Mouse (Mus musculus): ENCODE measurements around the gene Tsg101. TPM values are rescaled to one million over a fixed set of nuclear protein-coding genes. Genes with fewer than 3 reads are reported as not detected.
A peak's percentile ranks its signal among the peaks of the same experiment; 100 is the strongest.

Tsg101 gene
- polyA plus RNA-seq (2015; fragmentation: Nextera tagmentation; extraction: Ambion mirVana) = 175 and 193 TPM in 2 replicates

- no peaks in the 10 kb centered on the region; the same call in 1 of the 2 replicates for H3K36me3 ChIP-seq
- peak within 1 kb of the TSS; percentile 98 for H3K27ac ChIP-seq (replicated peaks)
- peak within 1 kb of the TSS; percentile 95 for H3K4me3 ChIP-seq (replicated peaks)
- peak within 1 kb of the TSS; percentile 94 for H3K9ac ChIP-seq
- WGBS = under 1% methylated on average over 75 of the region's 75 CpGs
- H3K27me3 ChIP-seq = no peaks in the 10 kb centered on the region
- peaks cover 22% of the 10 kb centered on the region for H3K4me1 ChIP-seq
- peak within 1 kb of the TSS; percentile 60 for H3K4me2 ChIP-seq (replicated peaks)
- ATAC-seq (ENCODE audit: insufficient number of reproducible peaks, low FRiP score, low TSS enrichment, low read depth) = peak; percentile 93
- no peaks in the 10 kb centered on the region for H3K9me3 ChIP-seq (replicated peaks)
These were observed at the start of gene Tsg101 for GRCm38 (mm10) chr7:46919551-46920176. Tsg101 (minus strand) TSS chr7:46919969.

GRCm38 (mm10) chr7:46964070-46964469, 44.3 kb upstream of the Tsg101 start:
- Histone ChIP-seq H3K27ac (replicated peaks) (no peak overlapping the region), H3K4me2 (replicated peaks) (no peak overlapping the region), H3K36me3 (no peaks in the 10 kb centered on the region), H3K27me3 (peaks cover 4% of the 10 kb centered on the region; the same call in 1 of the 2 replicates), H3K4me1 (peaks cover 9% of the 10 kb centered on the region), H3K9me3 (replicated peaks) (no peaks in the 10 kb centered on the region), H3K9ac (no peak overlapping the region), H3K4me3 (replicated peaks) (no peak overlapping the region)
- ATAC-seq (ENCODE audit: insufficient number of reproducible peaks, low FRiP score, low TSS enrichment, low read depth) = no peak
- WGBS = 74% methylated on average over 7 of the region's 7 CpGs

GRCm38 (mm10) chr7:46962806-46963618, 43.2 kb upstream of the Tsg101 start:
- WGBS = 0% methylated on average over 9 of the region's 9 CpGs
- Histone ChIP-seq H3K27me3 (peaks cover 4% of the 10 kb centered on the region; the same call in 1 of the 2 replicates), H3K9ac (no peak overlapping the region)

GRCm38 (mm10) chr7:46962132-46962531, 42.4 kb upstream of the Tsg101 start:
- Histone ChIP-seq H3K4me2 (replicated peaks) (no peak overlapping the region), H3K9me3 (replicated peaks) (no peaks in the 10 kb centered on the region), H3K27me3 (peaks cover 4% of the 10 kb centered on the region; the same call in 1 of the 2 replicates), H3K36me3 (no peaks in the 10 kb centered on the region), H3K27ac (replicated peaks) (no peak overlapping the region), H3K4me1 (peaks cover 18% of the 10 kb centered on the region), H3K9ac (no peak overlapping the region), H3K4me3 (replicated peaks) (no peak overlapping the region)
- no peak for ATAC-seq (ENCODE audit: insufficient number of reproducible peaks, low FRiP score, low TSS enrichment, low read depth)

More at GRCm38 (mm10) chr7:46962806-46963618, 43.2 kb upstream of the Tsg101 start:
- Histone ChIP-seq H3K4me1 (peaks cover 11% of the 10 kb centered on the region), H3K4me3 (replicated peaks) (no peak overlapping the region), H3K4me2 (replicated peaks) (0 out of 2 replicates have a peak overlapping the region, but pooled peaks have one; percentile 19), H3K27ac (replicated peaks) (0 out of 2 replicates have a peak overlapping the region, but pooled peaks have one; percentile 1), H3K9me3 (replicated peaks) (no peaks in the 10 kb centered on the region), H3K36me3 (no peaks in the 10 kb centered on the region)
- ATAC-seq (ENCODE audit: insufficient number of reproducible peaks, low FRiP score, low TSS enrichment, low read depth) = peak; percentile 74

- Histone ChIP-seq H3K27me3 (peaks cover 4% of the 10 kb centered on the region; the same call in 1 of the 2 replicates), H3K9me3 (replicated peaks) (no peaks in the 10 kb centered on the region), H3K27ac (replicated peaks) (no peak overlapping the region), H3K4me3 (replicated peaks) (no peak overlapping the region), H3K4me2 (replicated peaks) (no peak overlapping the region), H3K9ac (no peak overlapping the region), H3K4me1 (peaks cover 20% of the 10 kb centered on the region), H3K36me3 (no peaks in the 10 kb centered on the region)
- 55% methylated on average over 3 of the region's 3 CpGs for WGBS
- ATAC-seq (ENCODE audit: insufficient number of reproducible peaks, low FRiP score, low TSS enrichment, low read depth) = no peak
These were observed 41.2 kb upstream of the Tsg101 start for GRCm38 (mm10) chr7:46960991-46961390.

GRCm38 (mm10) chr7:46958853-46959252, 39.1 kb upstream of the Tsg101 start:
- no peaks in the 10 kb centered on the region for H3K9me3 ChIP-seq (replicated peaks)

GRCm38 (mm10) chr7:46957831-46958691, 38.3 kb upstream of the Tsg101 start, which contains the start of gene Uevld:
Uevld (minus strand) TSS chr7:46958527.
- Histone ChIP-seq H3K27ac (replicated peaks) (0 out of 2 replicates have a peak within 1 kb of the TSS, but pooled peaks have one; percentile 30), H3K4me3 (replicated peaks) (peak within 1 kb of the TSS; percentile 74), H3K27me3 (peaks cover 4% of the 10 kb centered on the region; the same call in 1 of the 2 replicates), H3K9me3 (replicated peaks) (no peaks in the 10 kb centered on the region), H3K36me3 (peaks cover 24% of the 10 kb centered on the region), H3K4me1 (peaks cover 16% of the 10 kb centered on the region), H3K9ac (peak within 1 kb of the TSS; percentile 54), H3K4me2 (replicated peaks) (peak within 1 kb of the TSS; percentile 79)
- ATAC-seq (ENCODE audit: insufficient number of reproducible peaks, low FRiP score, low TSS enrichment, low read depth) = peak; percentile 89
- WGBS = 1% methylated on average over 51 of the region's 51 CpGs

More at GRCm38 (mm10) chr7:46958853-46959252, 39.1 kb upstream of the Tsg101 start:
- H3K27me3 ChIP-seq = peaks cover 4% of the 10 kb centered on the region; the same call in 1 of the 2 replicates
- peaks cover 20% of the 10 kb centered on the region for H3K4me1 ChIP-seq
- H3K36me3 ChIP-seq = peaks cover 16% of the 10 kb centered on the region
- no peak overlapping the region for H3K27ac ChIP-seq (replicated peaks)
- ATAC-seq (ENCODE audit: insufficient number of reproducible peaks, low FRiP score, low TSS enrichment, low read depth) = no peak
- WGBS = 15% methylated on average over 9 of the region's 9 CpGs
- H3K9ac ChIP-seq = peak overlapping the region; percentile 54; the same call in 1 of the 2 replicates
- H3K4me2 ChIP-seq (replicated peaks) = peak overlapping the region; percentile 79
- H3K4me3 ChIP-seq (replicated peaks) = peak overlapping the region; percentile 74

GRCm38 (mm10) chr7:46935847-46936246, 16.1 kb upstream of the Tsg101 start:
- H3K4me1 ChIP-seq = no peaks in the 10 kb centered on the region
- WGBS = 47% methylated on average over 4 of the region's 4 CpGs
- H3K4me3 ChIP-seq (replicated peaks) = no peak overlapping the region
- no peak overlapping the region for H3K9ac ChIP-seq
- peaks cover 61% of the 10 kb centered on the region for H3K36me3 ChIP-seq
- no peak overlapping the region for H3K4me2 ChIP-seq (replicated peaks)
- no peak for ATAC-seq (ENCODE audit: insufficient number of reproducible peaks, low FRiP score, low TSS enrichment, low read depth)
- no peaks in the 10 kb centered on the region for H3K9me3 ChIP-seq (replicated peaks)
- no peaks in the 10 kb centered on the region for H3K27me3 ChIP-seq
- H3K27ac ChIP-seq (replicated peaks) = no peak overlapping the region

GRCm38 (mm10) chr7:46934788-46935187, 15.0 kb upstream of the Tsg101 start:
- Histone ChIP-seq H3K9ac (no peak overlapping the region), H3K27ac (replicated peaks) (no peak overlapping the region), H3K4me1 (no peaks in the 10 kb centered on the region), H3K36me3 (peaks cover 57% of the 10 kb centered on the region), H3K27me3 (no peaks in the 10 kb centered on the region), H3K4me2 (replicated peaks) (no peak overlapping the region), H3K4me3 (replicated peaks) (no peak overlapping the region), H3K9me3 (replicated peaks) (no peaks in the 10 kb centered on the region)
- WGBS = 84% methylated on average over 8 of the region's 8 CpGs
- no peak for ATAC-seq (ENCODE audit: insufficient number of reproducible peaks, low FRiP score, low TSS enrichment, low read depth)

GRCm38 (mm10) chr7:46931370-46931769, 11.6 kb upstream of the Tsg101 start:
- Histone ChIP-seq H3K4me3 (replicated peaks) (no peak overlapping the region), H3K27me3 (no peaks in the 10 kb centered on the region), H3K9me3 (replicated peaks) (no peaks in the 10 kb centered on the region), H3K4me2 (replicated peaks) (no peak overlapping the region), H3K36me3 (peaks cover 52% of the 10 kb centered on the region), H3K9ac (no peak overlapping the region), H3K27ac (replicated peaks) (no peak overlapping the region), H3K4me1 (no peaks in the 10 kb centered on the region)
- WGBS = 95% methylated on average over 3 of the region's 3 CpGs
- ATAC-seq (ENCODE audit: insufficient number of reproducible peaks, low FRiP score, low TSS enrichment, low read depth) = no peak
